Mouse (Mus musculus) lung, adult 10 weeks (tissue): ENCODE measurements around the gene Naaladl2. TPM values are rescaled to one million over a fixed set of nuclear protein-coding genes. Genes with fewer than 3 reads are reported as not detected.

ENCODE experiments used
- polyA plus RNA-seq: library from polyadenylated mRNA; stranded (reverse); fragments of 350-450 nt; fragmentation: Illumina TruSeq; extraction: RNeasy Lipid Tissue Mini Kit (QIAGEN cat#74804); gene quantifications from one replicate; pipeline ENCODE4 v1.2.3, GENCODE M21; 2014; ENCODE audit warnings: low read depth, low replicate concordance; ENCODE audit not compliant: insufficient read depth

Gene Naaladl2
- 0.38 TPM for polyA plus RNA-seq

DNA sequence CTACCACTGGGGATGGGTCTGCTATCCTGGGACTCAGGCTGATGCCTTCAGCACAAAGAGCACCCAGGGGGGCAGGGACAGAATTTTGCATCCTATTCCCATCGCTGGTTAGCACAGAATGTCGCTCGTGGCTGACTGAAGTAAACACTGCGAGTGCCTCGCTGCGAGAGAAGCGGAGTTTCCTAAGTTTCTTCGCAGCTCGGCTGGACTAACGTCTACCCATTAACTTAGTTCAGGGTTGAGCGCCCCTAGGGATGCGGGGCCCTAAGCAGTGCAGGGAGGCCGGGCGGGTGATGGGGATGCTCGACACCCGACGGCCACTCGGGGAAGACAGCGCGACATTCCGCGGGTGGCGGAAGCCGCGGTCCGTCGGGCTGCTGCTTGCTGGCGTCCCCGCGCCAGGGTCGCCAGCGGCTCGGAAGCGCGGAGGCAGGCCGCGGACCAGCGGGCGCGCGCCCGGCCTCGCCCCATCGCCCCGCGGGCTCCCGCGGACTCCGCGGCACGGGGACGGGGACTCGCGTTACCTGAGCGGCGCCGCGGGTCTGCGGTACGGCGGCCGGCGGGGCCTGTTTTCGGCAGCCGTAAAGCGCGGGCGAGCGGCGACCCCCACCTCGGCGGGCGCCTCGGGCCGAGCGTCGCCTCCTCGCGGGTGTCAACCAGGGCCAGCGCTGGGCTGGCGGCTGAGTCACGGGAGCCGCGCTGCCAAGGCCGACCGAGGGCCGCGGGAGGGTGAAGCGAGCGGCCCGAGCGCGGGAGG lies at the start of gene Naaladl2:
Naaladl2 (minus strand) TSS at position 707 of the 757 bp plus-strand sequence.

